Mouse (Mus musculus): Measurements from ENCODE around the gene Agbl3.

DNA sequence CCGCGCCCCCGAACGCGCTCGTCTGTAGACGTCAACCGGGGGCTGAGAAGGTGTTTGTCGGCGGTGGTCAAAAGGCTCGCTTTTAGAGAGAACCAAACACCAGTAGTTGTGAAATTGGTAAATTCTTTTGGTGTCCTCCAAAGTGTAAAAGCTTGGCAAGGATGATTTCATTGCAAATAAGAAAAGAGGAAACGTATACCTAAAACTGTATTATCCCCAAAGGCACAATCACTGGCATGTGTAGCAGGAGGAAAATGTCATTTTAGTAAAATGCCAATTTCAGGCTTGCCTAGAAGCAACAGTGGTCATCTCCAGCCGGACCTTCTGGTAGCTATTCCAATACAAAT, 684 bp downstream of the Agbl3 start:
- no peak for TF ChIP-seq CTCF (IDR thresholded peaks at IDR 0.05; ENCODE audit: extremely low read depth, insufficient read length, insufficient replicate concordance, low read depth, low read length)
- no peak; the same call in 1 of the 2 replicates for TF ChIP-seq POLR2A (IDR thresholded peaks at IDR 0.05; ENCODE audit: low read depth, low read length)
